Mouse (Mus musculus): Measurements from ENCODE around the gene Rbbp7.
"Not testable (repeated sequence)": the region's sequence is repeated elsewhere in the genome, so short reads cannot be mapped to it uniquely, and the experiment has no call there.

Gene Rbbp7

GRCm38 (mm10) chrX:162760115-162760942, at the start of gene Rbbp7:
TSS of gene Rbbp7 (plus strand) at chrX:162760402.
- peak; percentile 90 for DNase-seq

DNA sequence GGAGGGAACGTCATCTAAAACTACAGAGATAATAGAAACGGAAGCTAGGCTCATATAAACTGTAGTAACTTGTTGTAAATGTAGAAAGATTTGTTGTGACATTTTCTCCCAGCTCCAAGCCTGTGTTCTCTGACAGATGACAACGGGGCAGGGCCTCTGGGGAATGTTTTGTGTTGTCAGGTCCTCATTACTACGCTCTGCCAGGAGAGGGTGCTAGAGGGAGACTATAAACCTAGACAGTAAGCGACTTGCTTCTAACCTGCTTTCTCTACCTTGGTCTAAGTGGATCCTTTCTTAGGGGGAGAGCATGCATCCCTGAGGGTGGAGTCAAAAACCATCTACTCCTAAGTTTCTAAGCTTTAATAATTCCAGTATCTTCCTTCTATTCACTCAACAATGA, 42.4 kb upstream of the Rbbp7 start:
- DNase-seq: peak; percentile 20

- peak; percentile 17 for DNase-seq
Observed at GRCm38 (mm10) chrX:162719615-162720014, 40.6 kb upstream of the Rbbp7 start.

DNA sequence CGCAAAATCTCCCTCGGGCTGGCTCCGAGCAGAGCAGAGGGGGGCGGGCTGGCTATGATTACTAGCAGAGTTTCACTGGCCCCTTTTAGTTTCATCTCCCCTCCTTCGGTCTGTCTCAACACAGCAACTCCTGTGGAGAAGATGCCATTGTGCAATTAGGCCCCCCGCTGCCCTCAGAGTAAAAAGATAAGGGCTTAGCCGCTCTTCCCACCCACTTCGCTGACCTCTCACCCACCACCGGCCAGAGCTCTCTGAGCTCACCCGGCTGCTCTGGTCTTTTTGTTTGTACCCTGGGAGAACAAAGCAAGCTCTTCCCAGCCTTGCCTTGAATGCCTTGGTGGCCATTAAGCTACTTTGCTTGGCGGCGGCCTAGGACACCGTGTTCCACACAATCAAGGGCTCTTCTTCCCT, 32.8 kb upstream of the Rbbp7 start:
- DNase-seq: no peak

DNA sequence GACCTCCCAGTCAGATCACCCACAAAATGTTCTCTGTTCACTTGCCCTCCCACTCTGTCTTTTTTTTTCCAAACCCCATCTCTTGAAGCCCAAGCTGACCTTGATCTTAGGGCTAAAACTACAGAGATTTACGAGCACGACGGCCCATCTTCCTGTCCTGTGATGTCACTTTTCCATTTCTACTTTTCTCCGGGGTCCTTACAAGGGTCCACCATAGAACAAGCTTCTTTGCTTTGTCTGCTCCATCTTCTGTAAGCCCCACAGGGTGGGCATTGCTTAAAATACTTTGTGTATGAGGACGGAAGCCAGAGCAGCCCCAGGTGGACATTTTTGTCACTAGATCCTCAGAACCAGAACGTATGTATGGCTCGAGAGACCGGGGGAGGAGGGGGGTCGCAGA, 32.4 kb upstream of the Rbbp7 start:
- no peak for DNase-seq

- DNase-seq: no peak
Observed at GRCm38 (mm10) chrX:162728228-162728627, 32.0 kb upstream of the Rbbp7 start.

- DNase-seq: no peak
Observed at GRCm38 (mm10) chrX:162730031-162730430, 30.2 kb upstream of the Rbbp7 start.

- DNase-seq: peak; percentile 63
Observed at GRCm38 (mm10) chrX:162734997-162735929, 24.9 kb upstream of the Rbbp7 start.

DNA sequence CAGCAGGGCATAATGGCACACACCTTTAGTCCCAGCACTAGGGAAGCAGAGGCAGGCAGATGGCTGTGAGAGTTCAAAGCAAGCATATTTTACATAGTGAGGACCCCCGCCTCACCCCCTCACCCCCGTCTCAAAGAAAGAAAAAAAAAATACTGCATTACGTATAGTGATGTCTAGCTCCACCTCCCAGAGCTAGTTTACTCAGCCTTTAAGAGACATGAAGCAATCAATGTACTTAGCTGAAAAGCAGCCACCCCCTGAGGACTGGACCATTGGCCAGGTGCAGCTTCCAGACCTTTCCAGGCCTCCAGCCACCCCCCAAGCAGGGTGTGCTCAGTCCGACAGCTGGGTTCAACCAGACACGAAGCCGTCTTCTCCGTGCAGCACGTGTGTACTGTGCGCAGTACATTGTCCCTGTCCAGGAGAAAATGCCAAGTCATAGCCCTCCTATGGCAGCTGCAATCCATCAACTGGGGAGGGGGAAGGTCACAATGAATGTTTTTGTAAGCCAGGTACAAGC, 24.0 kb upstream of the Rbbp7 start:
- peak; percentile 16 for DNase-seq

GRCm38 (mm10) chrX:162748696-162749420, 11.3 kb upstream of the Rbbp7 start:
- DNase-seq: no peak

- no peak for DNase-seq
Observed at GRCm38 (mm10) chrX:162752418-162752817, 7.8 kb upstream of the Rbbp7 start.

DNA sequence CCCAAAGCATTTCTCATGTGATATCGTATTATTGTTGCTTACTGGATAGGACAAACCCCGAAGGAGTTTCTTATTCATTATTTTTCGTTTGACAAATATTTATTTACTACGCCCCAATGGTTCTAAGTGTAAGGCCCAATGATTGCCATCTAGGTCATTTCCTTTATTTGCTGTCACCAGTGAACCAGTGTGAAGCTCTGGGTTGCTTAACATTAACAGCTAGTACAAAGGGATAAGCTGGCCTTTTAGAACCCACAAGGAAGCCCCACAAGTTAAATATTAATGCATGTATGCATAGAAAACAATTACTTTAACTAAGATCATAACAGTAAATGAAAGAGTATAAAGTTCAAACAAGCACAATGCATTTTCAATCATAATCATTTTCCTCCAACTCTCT, 5.9 kb upstream of the Rbbp7 start:
- DNase-seq: no peak

- no peak for DNase-seq
Observed at GRCm38 (mm10) chrX:162756058-162756457, 4.1 kb upstream of the Rbbp7 start.

DNA sequence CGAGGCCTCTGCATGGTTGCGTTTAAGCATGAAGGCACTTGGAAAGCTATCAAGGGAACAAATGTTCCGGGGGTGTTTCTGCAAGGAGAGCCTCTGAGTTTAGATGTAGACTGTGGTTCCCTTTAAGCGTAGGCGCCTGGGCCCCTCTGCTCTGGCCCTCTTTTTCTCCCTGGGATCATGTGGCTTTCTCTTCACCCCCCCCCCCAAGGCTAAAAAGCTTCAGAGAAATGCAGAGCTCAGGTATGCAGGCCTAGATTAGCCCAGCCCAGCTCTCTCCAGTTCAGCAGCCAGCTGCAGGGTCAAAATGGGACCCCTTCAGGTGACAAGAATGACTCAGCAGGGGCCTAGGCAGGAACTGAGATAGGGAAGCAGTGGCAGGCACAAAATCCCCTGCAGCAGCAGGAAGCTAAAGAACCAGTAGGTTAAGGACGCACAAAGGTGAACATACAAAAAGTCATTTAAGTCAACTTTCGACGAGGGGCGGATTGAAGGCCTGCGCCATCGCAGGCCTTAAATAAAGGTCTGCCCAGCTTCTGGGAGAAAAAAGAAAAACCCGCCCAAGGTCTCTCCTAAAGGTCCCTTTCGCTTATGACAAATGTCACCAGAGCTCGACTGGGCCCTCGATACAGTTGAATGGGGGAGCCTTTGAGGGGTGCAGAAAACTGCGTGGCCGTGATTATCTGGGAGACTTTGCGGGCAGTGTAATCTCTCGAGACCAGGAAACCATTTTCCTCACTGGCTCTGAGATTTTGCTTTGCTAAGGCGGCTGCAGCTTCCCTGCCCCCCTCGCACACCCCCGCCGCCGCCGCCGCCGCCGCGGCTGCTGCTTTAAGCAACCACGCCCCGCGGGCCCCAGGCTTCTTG, 719 bp upstream of the Rbbp7 start:
- DNase-seq: peak; percentile 8

GRCm38 (mm10) chrX:162760958-162761515, 835 bp downstream of the Rbbp7 start:
- DNase-seq: peak; percentile 32

DNA sequence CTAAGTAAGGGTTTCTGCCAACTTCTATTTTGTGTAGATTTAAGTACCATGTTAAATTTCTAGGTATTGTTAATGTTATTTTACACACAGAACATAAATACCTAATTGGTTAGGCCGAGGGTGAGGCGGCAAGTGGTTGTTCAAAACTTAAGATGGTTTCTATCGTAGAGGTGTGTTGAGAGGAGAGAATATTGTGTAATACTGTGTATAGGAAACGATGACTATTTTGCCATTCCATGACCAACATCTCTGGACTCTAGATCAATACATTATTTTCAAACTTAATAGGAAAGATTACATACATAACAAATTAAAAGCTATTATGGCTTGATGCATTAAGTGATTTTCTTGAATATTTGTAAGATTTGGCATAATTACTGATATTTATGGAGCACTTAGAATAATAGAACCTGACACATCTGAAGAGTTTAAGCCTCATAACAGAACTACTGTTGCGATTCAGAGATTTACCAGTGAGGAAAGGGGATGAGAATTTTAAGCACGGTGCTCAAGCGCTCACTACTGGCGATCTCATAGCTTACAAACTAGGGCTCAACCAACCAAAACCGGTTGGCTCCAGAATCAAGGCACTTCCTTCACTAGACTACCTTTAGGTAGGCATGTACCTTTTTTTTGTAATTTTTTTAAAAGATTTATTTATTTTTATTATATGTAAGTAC, 1.7 kb downstream of the Rbbp7 start:
- no peak for DNase-seq

DNA sequence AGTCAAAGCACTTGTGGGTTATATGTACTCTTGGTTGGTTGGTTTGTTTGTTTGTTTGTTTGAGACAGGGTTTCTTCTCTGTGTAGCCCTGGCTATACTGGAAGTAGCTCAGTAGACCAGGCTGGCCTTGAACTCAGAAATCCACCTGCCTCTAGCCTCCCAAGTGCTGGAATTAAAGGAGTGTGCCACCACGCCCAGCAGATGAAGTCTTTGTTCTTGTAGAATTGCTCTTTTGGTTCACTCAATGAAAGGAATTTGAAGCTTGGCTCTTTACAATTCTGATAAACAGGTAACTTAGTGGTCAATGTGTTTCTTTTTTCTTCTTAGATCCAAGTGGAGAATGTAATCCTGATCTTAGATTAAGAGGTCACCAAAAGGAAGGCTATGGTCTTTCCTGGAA, 10.5 kb downstream of the Rbbp7 start:
- no peak for DNase-seq

GRCm38 (mm10) chrX:162788372-162788771, 28.2 kb downstream of the Rbbp7 start:
- no peak for DNase-seq

- not testable (repeated sequence) for DNase-seq
Observed at GRCm38 (mm10) chrX:162791392-162791791, 31.2 kb downstream of the Rbbp7 start.

GRCm38 (mm10) chrX:162800371-162800770, 40.2 kb downstream of the Rbbp7 start:
- DNase-seq: peak; percentile 44

GRCm38 (mm10) chrX:162828016-162828415, 67.8 kb downstream of the Rbbp7 start:
- DNase-seq: no peak

Measured in cerebellum, adult 11 months (tissue).